Mouse (Mus musculus): ENCODE results near the gene Gse1. TPM values are rescaled to one million over a fixed set of nuclear protein-coding genes. Genes with fewer than 3 reads are reported as not detected.
A peak's percentile ranks its signal among the peaks of the same experiment; 100 is the strongest.

Gene Gse1
- total RNA-seq, 2 experiments from 2014 or later: 8.4 to 32.7 TPM

DNA sequence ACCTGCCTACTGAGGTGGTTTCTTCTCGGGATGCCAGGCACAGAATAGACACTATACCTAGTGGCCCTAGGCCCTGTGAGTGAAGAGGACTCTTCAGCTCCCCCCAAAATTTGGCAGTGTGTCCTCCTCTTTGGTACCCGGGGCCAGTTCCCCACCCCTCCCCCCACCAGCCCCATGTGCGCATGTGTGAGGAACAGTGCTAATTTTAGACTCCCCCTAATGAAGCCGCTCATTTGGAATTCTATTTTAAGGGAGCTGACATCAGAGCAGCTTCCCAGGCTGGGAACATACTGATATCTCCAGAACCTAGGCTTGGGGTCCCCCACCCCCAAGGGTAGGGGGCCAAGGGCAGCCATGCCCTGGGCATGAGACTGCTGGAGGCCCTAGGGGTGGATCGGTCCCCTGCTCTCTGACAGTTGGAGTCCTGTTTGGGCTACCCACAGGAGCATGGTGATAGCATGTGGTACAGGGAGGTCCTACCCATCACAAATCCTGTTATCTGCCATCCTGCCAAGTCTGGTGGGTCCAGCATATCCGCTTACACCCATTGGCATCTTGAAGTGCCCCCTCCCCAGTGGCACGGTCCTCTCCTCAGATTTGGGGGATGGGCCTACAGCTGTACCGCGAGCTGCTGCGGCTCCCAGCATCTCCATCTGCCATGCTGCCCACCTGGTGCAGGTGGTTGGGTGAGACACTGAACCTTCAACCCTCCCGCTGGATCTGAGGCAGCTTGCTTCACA, 322.9 kb downstream of the Gse1 start:
- ATAC-seq (replicated peaks; ENCODE audit: poor library complexity, severe bottlenecking): no peak

DNA sequence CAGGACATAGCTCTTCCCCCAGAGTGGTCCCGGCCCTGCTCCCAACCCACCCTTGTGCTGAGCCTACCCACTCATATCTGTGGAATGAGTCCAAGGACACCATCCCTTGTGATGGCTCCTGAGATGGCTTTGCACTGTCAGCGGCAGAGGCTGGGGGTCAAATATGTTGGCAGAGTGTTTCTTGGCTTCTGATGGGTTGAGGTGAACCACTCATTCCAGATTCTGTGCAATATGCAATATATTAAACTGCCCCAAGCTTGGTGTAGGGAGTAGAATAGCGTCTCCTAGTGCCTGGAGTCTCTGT, 323.4 kb downstream of the Gse1 start:
- no peak for ATAC-seq (replicated peaks; ENCODE audit: poor library complexity, severe bottlenecking)

DNA sequence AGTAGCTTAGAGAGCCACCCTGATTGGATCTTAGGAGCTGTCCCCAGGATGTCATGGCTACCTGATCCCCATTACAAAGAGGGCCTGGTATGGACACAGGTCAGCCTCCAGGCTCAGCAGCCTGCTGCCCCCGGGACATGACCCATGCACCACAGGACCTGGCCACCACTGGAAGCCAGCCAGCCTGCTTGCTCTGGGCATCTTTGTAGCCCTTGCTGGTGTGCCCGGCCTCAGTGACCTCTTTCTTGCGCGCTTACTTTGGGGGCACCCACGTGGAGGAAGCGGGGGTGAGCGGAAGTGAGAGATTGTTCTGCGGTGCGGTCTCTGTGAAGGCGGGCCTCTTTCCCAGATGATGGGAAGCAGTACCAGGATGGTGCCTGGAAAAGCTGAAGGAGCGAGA, 324.3 kb downstream of the Gse1 start:
- no peak for ATAC-seq (replicated peaks; ENCODE audit: poor library complexity, severe bottlenecking)

DNA sequence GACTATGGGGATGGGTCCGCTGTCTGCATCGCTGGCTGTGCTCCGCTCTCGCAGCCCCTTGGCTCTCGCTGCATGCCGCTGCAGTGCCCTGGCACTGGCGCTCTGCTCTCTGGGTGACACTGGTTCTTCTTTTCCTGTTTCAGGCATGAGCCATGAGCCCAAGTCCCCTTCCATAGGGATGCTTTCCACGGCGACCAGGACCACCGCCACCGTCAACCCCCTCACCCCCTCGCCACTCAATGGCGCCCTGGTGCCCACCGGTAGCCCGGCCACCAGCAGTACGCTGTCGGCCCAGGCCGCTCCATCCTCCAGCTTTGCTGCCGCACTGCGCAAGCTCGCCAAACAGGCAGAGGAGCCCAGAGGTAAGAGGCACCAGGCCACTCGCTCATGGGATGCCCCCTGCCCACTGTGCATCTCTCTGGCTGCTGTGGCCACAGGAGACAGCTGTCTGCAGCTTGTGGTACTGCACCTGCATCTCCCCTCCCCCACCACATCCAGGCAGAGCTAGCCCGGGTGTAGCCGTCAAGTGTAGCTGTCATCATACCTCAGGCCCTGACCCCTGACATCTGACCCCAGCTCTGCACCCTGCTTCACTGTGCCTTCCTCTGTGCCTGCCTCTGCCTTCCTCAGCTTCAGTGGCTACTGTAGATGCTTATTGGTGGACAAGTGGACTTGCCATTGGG, 325.3 kb downstream of the Gse1 start:
- ATAC-seq (replicated peaks; ENCODE audit: poor library complexity, severe bottlenecking): no peak

DNA sequence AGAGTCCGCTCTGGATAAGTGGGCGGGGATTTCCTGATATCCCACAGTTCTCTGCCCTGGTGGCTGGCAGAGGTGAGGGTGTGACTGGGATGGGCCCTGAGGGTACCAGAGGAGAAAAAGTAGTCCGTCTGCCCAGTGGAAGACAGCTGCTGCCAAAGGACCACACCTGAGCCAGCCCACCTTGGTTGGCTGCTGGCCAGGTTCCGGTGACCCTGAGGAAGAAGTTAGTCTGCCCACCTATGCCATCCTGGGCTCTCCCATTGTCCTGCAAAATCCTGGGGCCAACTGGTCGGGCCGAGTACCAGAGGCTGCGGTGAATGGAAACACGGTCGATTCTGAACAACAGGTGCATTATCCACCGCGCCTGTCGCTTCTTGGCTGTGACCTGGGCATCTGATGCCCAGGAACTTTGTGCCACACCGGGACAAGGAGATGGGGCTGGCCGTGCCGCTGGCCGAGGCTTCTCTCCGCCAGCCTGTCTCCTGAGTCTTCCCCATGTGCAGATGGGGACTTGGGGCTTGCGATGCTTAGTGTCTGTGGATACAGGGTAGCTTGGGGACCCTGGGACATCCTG, 326.3 kb downstream of the Gse1 start:
- ATAC-seq (replicated peaks; ENCODE audit: poor library complexity, severe bottlenecking): no peak

DNA sequence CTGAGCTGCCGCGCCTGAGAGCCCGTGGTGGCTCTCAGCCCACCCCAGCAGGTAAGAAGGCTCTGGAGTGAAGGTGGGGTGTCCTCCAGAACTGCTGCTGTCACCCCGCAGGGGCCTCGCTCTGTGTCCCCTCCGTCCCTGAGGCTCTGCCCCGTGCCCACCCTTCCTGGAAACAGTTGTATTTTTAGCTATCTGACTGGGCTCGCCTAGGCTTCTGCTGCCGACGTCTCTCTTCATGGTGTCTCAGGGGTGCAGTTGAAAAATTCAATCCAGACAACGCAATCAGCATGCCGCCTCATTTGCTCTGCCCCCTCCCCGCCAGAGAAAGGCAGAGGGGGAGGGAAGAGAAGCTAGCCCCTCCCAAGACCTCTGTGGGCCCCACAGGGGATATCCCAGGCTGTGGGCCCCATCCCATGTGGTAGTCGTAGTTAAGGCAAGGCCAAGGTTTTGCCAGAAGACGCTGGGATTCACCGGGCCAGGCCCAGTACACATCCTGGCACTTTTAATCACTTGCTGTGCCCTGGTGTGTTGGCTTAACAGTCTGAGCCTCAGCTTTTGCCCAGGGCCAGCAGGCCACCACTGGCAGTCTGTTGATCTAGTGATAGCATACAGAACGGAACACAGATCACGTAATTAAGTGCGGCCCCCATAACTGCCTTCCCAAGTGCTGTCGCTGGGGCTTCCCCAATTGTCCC, 328.1 kb downstream of the Gse1 start:
- ATAC-seq (replicated peaks; ENCODE audit: poor library complexity, severe bottlenecking): no peak

DNA sequence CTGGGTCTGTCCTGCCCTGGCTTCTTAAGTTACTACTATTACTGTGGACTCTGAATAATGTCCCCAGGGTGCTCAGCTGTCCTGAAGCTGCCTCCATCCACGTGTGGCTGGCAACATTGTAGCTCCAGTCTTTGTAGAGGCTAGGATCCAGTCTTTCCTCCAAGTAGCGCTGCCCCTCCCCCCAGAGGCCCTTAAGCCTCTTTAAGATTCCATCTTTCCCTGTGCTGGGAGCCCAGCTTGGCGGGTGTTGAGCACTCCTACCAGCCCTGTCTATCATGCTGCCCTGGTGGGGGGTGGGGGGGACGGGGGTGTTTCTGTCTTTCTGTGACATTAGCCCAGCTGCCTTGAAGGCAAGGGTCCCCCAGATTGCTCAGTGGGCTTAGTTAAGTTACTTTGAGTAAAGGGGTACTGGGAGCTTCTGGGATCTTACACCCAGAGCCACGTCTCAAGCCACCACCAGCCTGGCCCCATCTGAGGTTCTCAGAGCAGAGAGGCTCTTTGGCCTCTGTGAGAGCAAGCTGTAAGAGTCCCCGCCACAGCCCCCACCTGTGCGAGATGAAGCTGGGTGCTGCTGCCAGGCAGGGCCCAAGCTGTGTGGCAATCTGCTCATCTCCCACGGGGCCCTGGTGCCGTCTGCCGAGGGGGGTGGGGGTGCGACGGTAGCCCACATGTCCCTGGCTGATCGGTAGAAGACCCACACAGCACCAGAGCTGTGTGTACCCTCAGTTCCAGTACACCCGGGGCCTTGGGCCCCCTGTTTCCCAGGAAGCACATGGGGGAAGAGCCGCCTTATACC, 329.1 kb downstream of the Gse1 start:
- ATAC-seq (replicated peaks; ENCODE audit: poor library complexity, severe bottlenecking): no peak

DNA sequence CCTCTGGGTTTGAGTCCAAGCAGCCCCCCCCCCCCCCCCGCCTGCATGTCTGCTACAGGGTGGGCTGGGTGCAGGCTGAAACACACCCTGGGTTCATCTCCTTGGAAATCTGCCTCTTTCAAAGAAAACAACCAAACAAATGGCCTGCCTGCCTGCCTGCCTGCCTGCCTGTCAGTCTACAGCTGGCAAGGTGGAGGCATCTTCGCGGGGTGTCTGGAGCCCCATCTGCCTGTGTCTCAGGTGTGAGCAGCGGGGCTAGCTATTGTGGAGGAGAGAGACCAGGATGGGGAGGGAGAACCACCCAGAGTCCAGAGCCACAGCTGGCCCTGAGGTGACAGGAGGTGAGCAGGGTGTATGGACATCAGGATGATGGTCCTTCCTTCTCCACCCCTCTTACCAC, 329.9 kb downstream of the Gse1 start:
- ATAC-seq (replicated peaks; ENCODE audit: poor library complexity, severe bottlenecking): no peak

DNA sequence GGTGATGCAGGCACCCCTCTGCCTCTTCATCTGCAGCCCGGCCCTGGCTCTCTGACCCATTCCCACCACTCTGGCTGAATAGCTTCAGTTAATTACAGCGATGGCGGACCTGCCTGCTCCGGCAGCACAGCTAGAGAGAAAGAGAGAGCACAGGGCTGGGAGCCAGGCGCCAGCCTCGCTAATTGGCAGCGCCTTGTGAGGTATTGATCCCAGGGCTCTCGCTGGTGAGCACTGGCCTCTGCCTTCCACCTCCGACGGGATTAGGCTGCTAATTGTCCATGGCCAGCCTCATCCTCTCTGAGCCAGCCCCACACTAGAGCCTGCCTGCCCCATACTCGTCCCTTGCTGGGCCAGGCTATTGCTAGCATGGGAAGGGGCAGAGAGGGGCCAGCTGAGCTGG, 331.4 kb downstream of the Gse1 start:
- no peak for ATAC-seq (replicated peaks; ENCODE audit: poor library complexity, severe bottlenecking)

DNA sequence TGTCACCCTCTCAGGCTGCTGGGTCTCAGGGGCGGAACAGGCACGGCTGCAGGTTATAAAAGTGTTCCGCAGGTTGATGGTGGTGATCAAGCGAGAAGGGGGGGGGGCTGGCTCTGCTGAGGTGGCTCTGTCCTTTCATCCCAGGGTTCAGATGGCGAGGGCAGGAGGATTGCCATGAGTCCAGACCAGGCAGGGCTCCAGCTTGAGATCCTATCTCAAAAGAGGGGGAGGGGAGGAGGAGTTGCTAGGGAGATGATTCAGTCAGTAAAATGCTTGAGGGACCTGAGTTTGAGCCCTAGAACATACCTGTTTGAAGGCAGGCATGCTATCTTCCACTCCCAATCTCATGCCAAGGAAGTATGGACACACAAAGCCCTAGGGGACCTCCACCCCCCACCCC, 332.3 kb downstream of the Gse1 start:
- ATAC-seq (replicated peaks; ENCODE audit: poor library complexity, severe bottlenecking): no peak

DNA sequence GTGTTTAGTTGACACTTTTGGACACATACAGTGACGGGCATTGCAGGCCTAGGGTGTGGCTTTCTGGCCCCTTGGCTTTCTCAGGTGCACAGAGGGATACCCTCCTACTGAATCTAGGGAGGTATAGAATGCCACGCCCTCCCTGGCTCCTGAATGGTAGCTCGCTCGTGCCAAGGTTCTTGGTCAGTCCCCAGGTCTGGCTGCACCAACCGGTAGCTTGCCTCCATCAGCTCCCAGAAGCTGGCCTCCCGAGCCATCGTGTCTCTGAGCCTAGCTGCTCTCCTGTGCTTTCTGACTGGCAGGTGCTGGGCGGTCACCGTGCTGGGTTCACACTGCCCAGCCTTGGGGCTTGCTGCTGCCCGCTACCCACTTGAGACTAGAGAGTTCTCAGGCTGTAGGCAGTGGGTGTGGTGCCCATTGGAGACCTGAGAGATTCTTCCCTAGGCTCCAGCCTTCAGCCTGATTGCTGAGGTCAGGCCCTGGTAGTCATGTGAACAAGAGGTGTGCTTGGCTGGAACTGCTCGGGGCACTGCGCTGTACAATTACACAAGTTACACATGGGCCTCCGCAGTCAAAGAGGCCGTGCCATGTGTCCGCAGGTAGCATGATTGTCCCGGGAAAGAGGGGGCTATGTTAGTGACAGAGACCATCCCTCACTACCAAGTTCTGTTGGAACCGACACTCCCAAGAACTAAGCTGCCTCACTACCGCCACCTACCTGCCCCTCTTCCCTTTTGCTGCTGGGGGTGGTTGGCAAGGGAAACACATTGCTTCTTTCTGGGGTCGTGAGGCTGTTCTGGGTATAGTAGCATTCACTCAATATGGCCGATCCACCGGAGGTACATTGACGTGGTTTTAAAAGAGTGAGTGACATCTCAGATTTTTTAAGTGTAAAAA, 333.5 kb downstream of the Gse1 start:
- ATAC-seq (replicated peaks; ENCODE audit: poor library complexity, severe bottlenecking): no peak

DNA sequence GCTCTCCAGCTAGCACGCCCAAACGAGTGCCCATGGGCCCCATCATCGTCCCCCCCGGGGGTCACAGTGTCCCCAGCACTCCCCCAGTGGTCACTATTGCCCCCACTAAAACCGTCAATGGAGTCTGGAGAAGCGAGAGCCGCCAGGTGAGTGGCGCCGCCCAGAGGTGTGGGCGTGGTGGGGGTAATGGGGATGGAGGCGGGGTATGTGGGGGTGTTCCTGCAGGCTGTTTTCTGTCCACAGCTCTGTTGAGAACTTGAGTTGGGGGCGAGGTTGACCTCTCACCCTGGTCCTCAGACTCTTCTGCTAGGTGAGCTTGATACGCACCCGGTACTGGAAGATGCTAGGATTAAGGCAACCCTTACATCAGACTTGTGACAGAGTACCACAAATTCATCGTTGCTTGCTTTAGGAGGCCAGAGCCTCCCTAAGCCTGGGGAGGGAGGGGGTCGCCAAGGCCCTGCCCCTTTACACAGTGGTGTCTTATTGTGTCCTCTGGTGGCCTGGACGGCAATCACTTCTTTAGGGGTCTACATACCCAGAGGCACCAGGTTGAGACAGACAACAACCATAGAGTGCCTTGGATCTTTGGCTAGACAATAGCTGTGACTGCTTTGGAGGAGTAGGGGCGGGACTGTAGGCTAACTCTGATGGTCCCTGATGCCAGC, 334.6 kb downstream of the Gse1 start:
- ATAC-seq (replicated peaks; ENCODE audit: poor library complexity, severe bottlenecking): no peak

DNA sequence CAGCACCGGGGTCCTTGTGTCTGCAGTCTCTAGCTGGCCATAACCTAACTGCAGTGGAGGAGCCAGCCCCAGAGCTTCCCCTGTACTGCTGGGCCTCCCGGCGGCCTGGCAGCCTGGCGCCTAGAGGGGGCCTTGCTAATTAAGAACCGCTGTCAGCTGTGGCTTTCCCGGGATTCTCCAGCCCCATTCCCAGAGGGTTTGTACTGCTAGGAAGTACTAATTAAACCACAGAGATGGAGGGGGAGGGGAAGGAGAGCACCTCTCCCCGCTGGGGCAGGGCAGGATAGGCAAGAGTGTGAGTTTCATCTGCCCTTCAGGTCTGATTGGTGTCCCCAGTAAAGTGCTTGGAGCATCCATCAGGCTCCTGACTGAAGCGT, 335.1 kb downstream of the Gse1 start:
- ATAC-seq (replicated peaks; ENCODE audit: poor library complexity, severe bottlenecking): no peak

DNA sequence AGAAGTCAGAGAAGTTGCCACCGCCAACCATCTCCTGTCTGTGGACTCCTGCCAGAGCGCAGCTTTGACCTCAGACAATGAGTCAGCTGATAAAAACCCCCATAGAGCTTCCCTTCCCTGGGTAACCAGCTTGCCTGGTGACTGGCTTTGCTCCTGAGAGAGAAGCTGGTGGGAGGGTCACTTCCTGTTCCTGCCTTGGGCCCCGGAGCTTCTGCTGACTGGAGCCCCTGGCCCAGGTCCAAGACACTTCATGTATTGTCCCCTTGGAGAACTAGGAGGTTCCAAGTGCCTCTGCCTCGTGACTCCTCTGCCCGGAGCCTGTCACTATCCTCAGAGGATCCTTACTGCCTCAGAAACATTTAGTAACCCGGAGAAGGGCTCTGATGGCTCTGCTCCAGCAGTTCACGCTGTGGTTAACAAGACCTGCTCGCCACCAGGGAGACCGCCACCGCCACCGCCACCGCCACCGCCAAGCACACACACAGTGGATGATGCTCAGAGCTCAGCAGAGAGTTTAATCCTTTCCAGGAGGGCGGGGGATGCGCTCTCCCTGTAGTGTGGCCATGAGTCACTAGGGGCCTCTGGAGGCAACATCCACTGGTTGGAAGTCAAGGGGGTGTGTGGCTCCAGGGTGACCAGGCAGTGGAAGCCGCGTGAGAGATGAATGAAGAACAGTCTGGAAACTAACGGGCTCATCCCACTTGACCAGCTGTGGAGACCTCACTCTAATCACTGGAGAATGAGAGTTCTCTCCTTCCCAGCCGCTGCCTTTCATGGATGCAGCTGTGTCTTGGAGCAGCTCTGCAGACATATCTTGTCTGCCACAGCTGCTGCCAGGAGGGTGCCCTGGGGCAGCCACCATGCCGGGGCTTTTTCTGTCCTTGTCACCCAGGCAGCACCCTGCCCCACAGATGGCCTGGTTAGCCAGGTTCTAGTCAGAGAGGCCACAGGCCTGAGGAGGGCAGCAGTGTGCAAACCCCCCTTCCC, 335.9 kb downstream of the Gse1 start:
- ATAC-seq (replicated peaks; ENCODE audit: poor library complexity, severe bottlenecking): peak; percentile 83

DNA sequence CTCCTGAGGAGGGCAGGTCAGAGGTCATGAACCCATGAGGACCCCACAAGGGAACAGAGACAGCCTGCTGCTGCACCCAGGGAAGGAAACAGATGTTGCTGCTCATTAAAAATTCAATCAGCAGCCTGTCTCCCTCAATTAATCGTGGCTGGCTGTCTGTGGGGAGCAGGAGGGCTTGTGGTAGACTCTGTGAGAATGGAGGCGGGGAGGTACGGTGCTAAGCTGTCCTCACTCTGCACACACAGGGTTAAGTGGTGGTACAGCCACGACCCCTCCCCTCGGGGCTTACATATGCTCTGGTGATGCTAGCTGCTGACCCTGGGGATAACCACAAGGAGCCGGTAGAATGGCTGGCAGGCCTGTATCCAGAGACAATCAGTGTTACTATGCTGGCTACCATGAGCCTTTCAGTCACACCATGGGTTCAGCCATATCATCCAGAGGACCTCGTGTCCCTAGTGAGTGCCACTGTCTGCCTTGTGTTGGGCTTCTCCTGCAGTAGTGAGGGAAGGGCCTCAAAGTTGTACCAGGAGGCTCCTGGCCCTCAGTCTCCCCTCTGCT, 337.0 kb downstream of the Gse1 start:
- no peak for ATAC-seq (replicated peaks; ENCODE audit: poor library complexity, severe bottlenecking)

DNA sequence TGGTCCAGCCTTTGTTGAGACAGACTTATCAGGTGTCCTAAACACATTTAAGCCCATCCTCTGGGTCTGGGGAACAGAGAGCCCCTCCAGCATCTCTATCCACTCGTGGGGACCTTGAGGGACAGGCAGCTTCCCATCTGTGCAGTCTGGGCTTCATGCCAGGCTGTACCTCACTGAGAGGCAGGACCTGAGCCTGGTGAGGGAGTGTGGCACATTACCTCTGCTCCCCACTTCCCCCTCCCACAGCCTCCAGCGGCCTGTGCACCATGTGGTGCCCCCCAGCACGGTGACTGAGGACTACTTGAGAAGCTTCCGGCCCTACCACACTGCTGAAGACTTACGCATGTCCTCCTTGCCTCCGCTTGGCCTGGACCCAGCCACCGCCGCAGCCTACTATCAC, 338.4 kb downstream of the Gse1 start:
- no peak for ATAC-seq (replicated peaks; ENCODE audit: poor library complexity, severe bottlenecking)

DNA sequence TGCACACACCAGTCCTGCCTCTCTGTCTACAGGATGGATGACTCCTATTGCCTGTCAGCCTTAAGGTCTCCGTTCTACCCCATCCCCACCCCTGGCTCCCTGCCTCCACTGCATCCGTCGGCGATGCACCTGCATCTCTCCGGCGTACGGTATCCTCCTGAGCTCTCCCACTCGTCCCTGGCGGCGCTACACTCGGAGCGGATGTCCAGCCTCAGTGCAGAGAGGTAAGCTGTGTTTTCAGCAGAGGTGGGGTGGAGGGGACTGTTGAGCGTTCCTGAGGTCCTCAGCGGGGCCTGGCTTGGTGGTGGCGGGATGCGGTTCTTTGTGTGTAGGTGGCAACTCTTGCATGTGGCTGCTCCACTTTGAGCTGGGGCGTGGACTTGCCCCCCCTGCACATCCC, 339.5 kb downstream of the Gse1 start:
- no peak for ATAC-seq (replicated peaks; ENCODE audit: poor library complexity, severe bottlenecking)
